ENCODE assay signal across 8 mouse cellular contexts in genomic region chr15:84700147-84700794, GRCm38 (mm10). TPM values are rescaled to one million over a fixed set of nuclear protein-coding genes. Genes with fewer than 3 reads are reported as not detected.
DNase-seq lines count a peak whose midpoint lies in the region; ATAC-seq lines count a peak whose summit lies in the region.

No protein-coding gene starts in this region.

- H3K4me1 ChIP-seq in limb, embryonic 11.5 days (ENCODE audit: control insufficient read depth, insufficient read depth, low read length) = peaks cover 14% of the 10 kb centered on the region

- WGBS in limb, embryonic 11.5 days = 58% methylated on average over 6 of the region's 6 CpGs

- H3K9me3 ChIP-seq in limb, embryonic 11.5 days (ENCODE audit: control insufficient read depth, low read length) = no peaks in the 10 kb centered on the region

- intact Hi-C loops in heart, postnatal 14 days (cut with DNase I) = loop anchor here (1.0 kb wide), 1 partner anchor 29 kb away; no protein-coding TSS in a partner anchor

- DNase-seq in layer of hippocampus, adult 11-12 months (ENCODE audit: low spot score) = peak; percentile 48
- DNase-seq in layer of hippocampus, postnatal 36 days = no peak
- peak; percentile 16 for DNase-seq in MEL-GATA-1-ER (ENCODE audit: extremely low read depth, low read depth)
- DNase-seq in c-Kit-positive CD71-positive TER-119-positive erythroid progenitor cells, embryonic 14.5 days (ENCODE audit: low spot score) = peak; percentile 37
- DNase-seq in heart, postnatal 14 days = peak; percentile 79 to 80
- DNase-seq in limb, embryonic 11.5 days (ENCODE audit: low spot score) = peak; percentile 87
- peak; percentile 86 for DNase-seq in retina, embryonic 14.5 days (ENCODE audit: low spot score)
- DNase-seq in Muller cell, postnatal 12 days (ENCODE audit: inconsistent ontology term) = no peak

- no peak overlapping the region for H3K4me2 ChIP-seq in limb, embryonic 11.5 days (ENCODE audit: low read depth, severe bottlenecking)

- H3K36me3 ChIP-seq in limb, embryonic 11.5 days (ENCODE audit: control insufficient read depth, insufficient read depth, low read length) = 0 out of 2 replicates have a peak, but pooled peaks cover 2% of the 10 kb centered on the region

- no peaks in the 10 kb centered on the region for H3K27me3 ChIP-seq in limb, embryonic 11.5 days (ENCODE audit: control insufficient read depth, insufficient read depth, low read length)

- no peak overlapping the region for H3K9ac ChIP-seq in limb, embryonic 11.5 days (ENCODE audit: low read length)

- no peak overlapping the region for H3K4me3 ChIP-seq in limb, embryonic 11.5 days (ENCODE audit: low read depth, low read length)

- no peak overlapping the region for H3K27ac ChIP-seq in limb, embryonic 11.5 days (replicated peaks; ENCODE audit: low read depth, low read length)

- ATAC-seq in limb, embryonic 11.5 days (ENCODE audit: insufficient number of reproducible peaks, low FRiP score, low TSS enrichment, low read depth) = no peak

RNA-seq across cellular contexts. Expression of gene Arhgap8, which starts 19.6 kb away (rescaled TPM):
- total RNA-seq in layer of hippocampus, postnatal 36 days (2021) = under 1 TPM in 1 of 2 experiments, not detected in 1; 0.42 TPM
- total RNA-seq in heart, postnatal 14 days (2021) = 1 to 10 TPM in 1 of 2 experiments, under 1 TPM in 1; 0.86 to 2.6 TPM
- polyA plus RNA-seq in limb, embryonic 11.5 days (2014; fragmentation: Nextera tagmentation; extraction: Ambion mirVana) = 3.1 and 5.2 TPM in 2 replicates

RNA-seq across cellular contexts. Expression of gene Prr5, which starts 30.9 kb away (rescaled TPM):
- total RNA-seq in layer of hippocampus, postnatal 36 days (2021) = 10 to 100 TPM; 10.6 to 17.3 TPM
- total RNA-seq in heart, postnatal 14 days (2021) = 1 to 10 TPM; 5.6 to 8.3 TPM
- polyA plus RNA-seq in limb, embryonic 11.5 days (2014; fragmentation: Nextera tagmentation; extraction: Ambion mirVana) = 13.2 and 14.4 TPM in 2 replicates

Comparison
In these comparisons a context has a peak if more than half of its experiments do, and no peak if none do; other contexts are left out.
1. DNase-seq: peak in layer of hippocampus, adult 11-12 months (single experiment), MEL-GATA-1-ER (single experiment), c-Kit-positive CD71-positive TER-119-positive erythroid progenitor cells, embryonic 14.5 days (single experiment), heart, postnatal 14 days (2 of 2), limb, embryonic 11.5 days (single experiment) and retina, embryonic 14.5 days (single experiment); none in layer of hippocampus, postnatal 36 days (0 of 2) and Muller cell, postnatal 12 days (single experiment).